Mouse (Mus musculus) neural tube, embryonic 14.5 days (tissue): ENCODE measurements around the gene Ppm1h. TPM values are rescaled to one million over a fixed set of nuclear protein-coding genes. Genes with fewer than 3 reads are reported as not detected.
A peak's percentile ranks its signal among the peaks of the same experiment; 100 is the strongest.

ENCODE experiments used
- ATAC-seq: fragments of 200-750 bp; cut with Nextera tagmentation; 2 replicates; pipeline ENCODE4 v1.8.0; 2017; ENCODE audit warnings: low read depth, mild to moderate bottlenecking, moderate TSS enrichment, moderate library complexity
- H3K27ac ChIP-seq: fragments of 300-500 bp; sonication (generic); 2 replicates; pipeline ENCODE4 v1.5.1; 2014; ENCODE audit warnings: low read depth, mild to moderate bottlenecking, control low read depth, low read length, moderate library complexity, mixed read lengths
- H3K27me3 ChIP-seq: fragments of 300-500 bp; sonication (generic); 2 replicates; pipeline ENCODE4 v1.6.1; 2014; ENCODE audit warnings: low read length; ENCODE audit not compliant: control insufficient read depth, insufficient read depth
- H3K36me3 ChIP-seq: fragments of 300-500 bp; sonication (generic); 2 replicates; pipeline ENCODE4 v1.6.1; 2014; ENCODE audit warnings: low read length, mixed read lengths; ENCODE audit not compliant: control insufficient read depth, insufficient read depth
- H3K4me1 ChIP-seq: fragments of 300-500 bp; sonication (generic); 2 replicates; pipeline ENCODE4 v1.6.1; 2014; ENCODE audit warnings: low read length; ENCODE audit not compliant: control insufficient read depth, insufficient read depth
- H3K4me2 ChIP-seq: fragments of 300-500 bp; sonication (generic); 2 replicates; pipeline ENCODE4 v1.6.1; 2014; ENCODE audit warnings: mild to moderate bottlenecking, low read depth, low read length, control low read depth
- H3K4me3 ChIP-seq: fragments of 300-500 bp; sonication (generic); 2 replicates; pipeline ENCODE4 v1.5.1; 2014; ENCODE audit warnings: low read depth, low read length, control low read depth, mixed read lengths
- H3K9ac ChIP-seq: fragments of 300-500 bp; sonication (generic); replicated peaks from 2 replicates; pipeline ENCODE4 v1.6.1; 2014; ENCODE audit warnings: low read depth, mild to moderate bottlenecking, control low read depth, low read length, mixed read lengths
- H3K9me3 ChIP-seq: fragments of 300-500 bp; sonication (generic); 2 replicates; pipeline ENCODE4 v1.6.1; 2016; ENCODE audit warnings: low read length; ENCODE audit not compliant: control insufficient read depth
- WGBS: fragments of 180-500 bp; shearing (Covaris S2); extraction: QIAGEN DNeasy Blood & Tissue Kit; methylation state at CpG from one replicate; pipeline ENCODE4 v1.1.7; 2014; 5-methylcytosine and 5-hydroxymethylcytosine counted together
- polyA plus RNA-seq: library from polyadenylated mRNA; unstranded; fragments of >200 nt; fragmentation: Nextera tagmentation; extraction: Ambion mirVana; gene quantifications from 2 replicates; pipeline ENCODE4 v1.2.1, GENCODE M21; 2014

Gene Ppm1h
- polyA plus RNA-seq, 1 experiment from 2014 or later = 41.5 TPM

DNA sequence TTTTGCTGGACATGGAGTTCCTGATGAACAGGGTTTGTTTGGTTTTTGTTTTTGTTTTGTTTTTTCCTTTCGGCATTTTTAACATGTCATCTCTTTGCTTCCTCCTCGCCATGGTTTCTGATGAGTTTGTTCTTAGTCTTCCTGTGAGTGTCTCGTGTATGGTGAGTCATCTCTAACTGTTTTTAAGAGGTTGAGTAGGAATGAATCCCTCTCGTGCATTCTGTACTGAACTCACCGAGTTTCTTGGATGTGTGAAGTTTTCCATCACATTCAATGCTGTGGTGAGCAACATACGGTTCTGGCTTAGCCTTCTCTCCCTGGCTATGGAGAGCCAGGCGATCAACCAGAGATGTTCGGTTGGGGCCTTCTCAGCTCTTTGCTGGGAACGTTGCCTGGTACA is 275.0 kb downstream of the Ppm1h start:
- Histone ChIP-seq H3K27me3 (no peaks in the 10 kb centered on the region), H3K4me2 (no peak overlapping the region), H3K4me3 (no peak overlapping the region), H3K36me3 (no peaks in the 10 kb centered on the region), H3K4me1 (no peaks in the 10 kb centered on the region), H3K9me3 (no peaks in the 10 kb centered on the region), H3K9ac (no peak overlapping the region), H3K27ac (no peak overlapping the region)
- 94% methylated on average over 9 of the region's 9 CpGs for WGBS
- ATAC-seq = no peak

DNA sequence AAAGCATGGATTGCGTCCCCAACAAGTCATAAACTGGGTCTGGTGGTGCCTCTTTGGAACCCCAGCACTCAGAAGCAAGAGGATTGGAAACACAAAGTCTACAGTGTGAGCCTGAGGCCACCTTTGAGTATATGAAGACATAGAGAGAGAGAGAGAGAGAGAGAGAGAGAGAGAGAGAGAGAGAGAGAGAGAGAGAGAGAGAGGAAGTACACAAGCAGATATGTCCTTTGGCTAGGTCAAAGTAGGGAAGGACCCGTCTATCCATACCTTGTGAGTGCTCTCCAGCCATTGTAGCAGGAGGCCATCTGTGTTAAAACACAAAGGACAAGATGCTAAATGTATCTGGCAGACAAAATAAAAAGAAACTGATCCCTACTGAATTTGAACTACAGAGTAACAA is 279.4 kb downstream of the Ppm1h start:
- H3K4me2 ChIP-seq = no peak overlapping the region
- no peaks in the 10 kb centered on the region for H3K36me3 ChIP-seq
- no peak for ATAC-seq
- no peak overlapping the region for H3K9ac ChIP-seq
- H3K4me1 ChIP-seq = no peaks in the 10 kb centered on the region
- H3K27ac ChIP-seq = no peak overlapping the region
- H3K27me3 ChIP-seq = no peaks in the 10 kb centered on the region
- 93% methylated on average over 2 of the region's 2 CpGs for WGBS
- H3K4me3 ChIP-seq = no peak overlapping the region
- no peaks in the 10 kb centered on the region for H3K9me3 ChIP-seq

DNA sequence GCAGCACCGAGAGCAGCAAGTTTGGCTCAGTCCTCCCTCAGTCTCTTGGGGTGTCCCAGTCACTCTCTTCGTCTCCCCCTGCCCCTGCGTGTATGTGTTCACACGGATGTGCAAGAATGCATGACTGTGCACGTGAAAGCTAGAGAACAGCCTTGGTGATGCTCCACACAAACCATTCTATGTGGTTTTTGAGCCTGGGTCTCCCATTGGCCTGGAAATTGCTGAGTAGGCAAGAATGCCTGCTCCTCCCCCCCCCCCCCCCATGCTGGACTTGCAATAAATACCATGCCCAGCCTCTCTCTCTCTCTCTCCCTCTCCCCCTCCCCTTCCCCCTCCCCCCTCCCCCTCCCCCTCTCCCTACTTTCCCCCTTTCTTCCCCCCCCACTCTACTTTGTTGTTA is 280.1 kb downstream of the Ppm1h start:
- Histone ChIP-seq H3K27ac (no peak overlapping the region), H3K27me3 (no peaks in the 10 kb centered on the region), H3K9me3 (no peaks in the 10 kb centered on the region), H3K9ac (no peak overlapping the region), H3K4me3 (no peak overlapping the region), H3K4me1 (peaks cover 7% of the 10 kb centered on the region), H3K4me2 (no peak overlapping the region), H3K36me3 (no peaks in the 10 kb centered on the region)
- ATAC-seq = no peak
- 89% methylated on average over 5 of the region's 5 CpGs for WGBS

DNA sequence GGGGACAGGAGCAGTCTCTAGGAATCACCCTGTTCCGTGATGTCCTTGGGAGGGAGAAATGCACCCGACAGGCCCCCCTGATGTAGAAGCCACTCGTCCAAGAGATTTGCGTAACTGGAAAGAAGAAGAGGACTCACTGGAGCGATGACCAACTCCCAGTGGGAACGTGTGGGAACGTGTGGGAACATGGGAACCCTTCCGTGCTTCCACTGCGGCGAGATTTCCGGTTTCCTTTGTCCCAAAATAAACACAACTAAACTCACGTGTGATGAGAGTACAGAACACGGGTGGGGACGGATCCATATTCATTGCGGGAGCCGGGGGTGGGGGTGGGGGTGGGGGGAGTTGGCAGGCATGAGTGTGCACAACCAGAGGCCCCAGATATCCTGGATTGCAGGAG is 281.7 kb downstream of the Ppm1h start:
- Histone ChIP-seq H3K27me3 (no peaks in the 10 kb centered on the region), H3K36me3 (no peaks in the 10 kb centered on the region), H3K27ac (no peak overlapping the region), H3K9me3 (no peaks in the 10 kb centered on the region), H3K4me3 (no peak overlapping the region), H3K9ac (no peak overlapping the region), H3K4me2 (no peak overlapping the region), H3K4me1 (peaks cover 18% of the 10 kb centered on the region)
- 88% methylated on average over 16 of the region's 16 CpGs for WGBS
- ATAC-seq = no peak

DNA sequence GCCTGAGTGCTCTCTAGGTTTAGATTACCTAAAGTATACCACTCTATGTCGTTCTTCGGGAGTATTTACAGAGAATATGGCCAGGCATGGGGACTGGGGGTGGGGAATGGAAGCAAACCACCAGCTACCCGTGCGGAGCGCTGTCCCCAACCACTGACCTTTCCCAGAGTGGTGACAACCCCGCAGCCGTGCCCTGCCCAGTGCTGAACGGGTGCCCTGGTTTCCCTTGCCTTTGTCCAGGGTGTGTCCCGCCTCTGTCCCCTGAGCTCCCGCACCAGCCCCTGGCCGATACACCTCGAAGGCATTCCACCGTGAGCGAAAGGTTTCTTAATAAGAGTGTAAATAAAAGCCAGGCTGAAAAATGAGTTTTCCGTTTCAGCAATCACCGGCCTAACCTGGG is 282.2 kb downstream of the Ppm1h start:
- Histone ChIP-seq H3K36me3 (no peaks in the 10 kb centered on the region), H3K9me3 (no peaks in the 10 kb centered on the region), H3K27me3 (no peaks in the 10 kb centered on the region), H3K4me2 (no peak overlapping the region), H3K27ac (peak overlapping the region; percentile 22; the same call in 1 of the 2 replicates), H3K4me3 (no peak overlapping the region), H3K9ac (no peak overlapping the region), H3K4me1 (peaks cover 18% of the 10 kb centered on the region)
- ATAC-seq = no peak
- WGBS = 62% methylated on average over 16 of the region's 16 CpGs

DNA sequence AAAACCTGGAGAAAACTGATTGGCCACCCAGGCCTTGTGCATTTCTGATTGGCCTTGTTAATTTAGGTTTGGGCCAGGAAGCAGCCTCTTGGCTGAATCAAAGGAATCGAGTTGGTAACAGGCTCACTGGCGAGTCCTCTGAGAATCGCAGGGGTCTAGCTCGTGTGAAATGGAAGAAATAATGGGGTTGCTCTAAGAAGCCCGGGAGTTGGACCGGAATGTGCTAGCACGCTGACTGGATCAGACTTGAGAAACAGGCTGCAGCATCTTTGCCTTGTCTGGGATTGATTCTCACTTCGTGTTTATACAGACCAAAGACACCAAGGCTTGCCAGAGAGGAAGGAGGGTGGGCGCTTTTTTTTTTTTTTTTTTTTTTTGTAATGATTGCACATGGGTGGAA is 282.9 kb downstream of the Ppm1h start:
- H3K27ac ChIP-seq = no peak overlapping the region
- ATAC-seq = no peak
- peaks cover 18% of the 10 kb centered on the region for H3K4me1 ChIP-seq
- whole genome bisulfite sequencing = 51% methylated on average over 9 of the region's 9 CpGs
- no peaks in the 10 kb centered on the region for H3K27me3 ChIP-seq
- H3K9ac ChIP-seq = no peak overlapping the region
- H3K9me3 ChIP-seq = no peaks in the 10 kb centered on the region
- no peak overlapping the region for H3K4me2 ChIP-seq
- no peaks in the 10 kb centered on the region for H3K36me3 ChIP-seq
- H3K4me3 ChIP-seq = no peak overlapping the region

DNA sequence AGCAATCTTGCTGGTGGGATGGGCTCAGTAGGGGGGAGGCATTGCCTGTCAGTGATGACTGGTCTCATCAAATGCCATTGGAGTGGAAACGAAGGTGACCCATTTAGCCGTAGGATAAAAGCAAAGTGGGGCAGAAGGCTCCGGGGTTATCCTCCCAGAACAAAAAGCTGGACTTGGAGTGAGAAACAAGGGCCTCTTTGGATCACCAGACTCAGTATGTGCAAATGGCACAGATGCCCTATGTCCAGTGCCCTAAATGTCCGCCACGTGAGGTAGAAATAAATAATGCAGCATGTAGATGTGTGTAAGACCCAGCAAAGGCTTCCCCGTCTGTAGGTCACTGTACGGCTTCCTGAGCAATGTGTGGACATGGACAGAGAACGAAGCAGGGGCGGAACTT is 284.1 kb downstream of the Ppm1h start:
- H3K36me3 ChIP-seq = no peaks in the 10 kb centered on the region
- no peaks in the 10 kb centered on the region for H3K27me3 ChIP-seq
- no peak overlapping the region for H3K4me2 ChIP-seq
- no peak overlapping the region for H3K9ac ChIP-seq
- H3K4me3 ChIP-seq = no peak overlapping the region
- H3K9me3 ChIP-seq = no peaks in the 10 kb centered on the region
- 63% methylated on average over 9 of the region's 9 CpGs for WGBS
- no peak for ATAC-seq
- peaks cover 18% of the 10 kb centered on the region for H3K4me1 ChIP-seq
- no peak overlapping the region for H3K27ac ChIP-seq

DNA sequence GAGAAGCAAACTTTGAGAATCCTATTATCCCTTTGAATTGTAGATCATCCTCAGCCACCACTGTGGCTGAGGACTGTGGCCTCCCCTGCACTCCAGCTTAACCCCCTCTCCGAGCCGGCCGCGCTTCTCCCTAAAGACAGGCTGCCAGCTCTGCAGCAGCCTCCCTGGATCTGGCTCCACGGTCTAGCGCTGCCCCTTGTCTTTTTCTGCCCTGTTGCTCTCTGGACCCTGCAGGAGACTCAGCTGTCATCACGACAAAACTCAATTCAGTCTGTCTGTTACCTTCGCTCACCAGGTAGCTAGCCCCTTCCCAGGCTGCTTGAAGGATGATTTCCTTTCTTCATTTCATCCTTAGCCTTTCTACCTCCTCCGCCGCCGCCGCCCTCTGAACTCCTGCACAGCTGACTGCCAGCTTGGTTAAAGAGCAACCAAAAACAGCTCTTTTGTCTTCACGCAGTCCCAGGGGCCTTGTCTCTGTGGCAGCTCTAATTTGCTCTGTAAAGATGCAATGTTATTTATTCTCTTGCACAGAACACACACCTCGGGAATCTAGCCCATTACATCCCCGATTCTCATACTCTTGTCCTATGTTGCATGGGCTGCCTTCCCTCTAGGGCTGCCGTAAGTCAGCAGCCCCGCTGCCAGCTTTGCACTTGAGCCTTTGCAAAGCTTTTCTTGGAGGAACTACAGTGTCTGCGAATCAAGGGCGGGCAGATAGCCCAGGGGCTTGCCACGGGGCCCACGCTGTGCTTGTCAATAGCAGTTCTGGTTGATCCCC is 285.1 kb downstream of the Ppm1h start:
- Histone ChIP-seq H3K9ac (peak overlapping the region; percentile 41; the same call in 1 of the 2 replicates), H3K4me3 (no peak overlapping the region; the same call in 1 of the 2 replicates), H3K36me3 (no peaks in the 10 kb centered on the region), H3K4me1 (peaks cover 18% of the 10 kb centered on the region), H3K9me3 (no peaks in the 10 kb centered on the region), H3K4me2 (peak overlapping the region; percentile 39), H3K27ac (peak overlapping the region; percentile 69), H3K27me3 (no peaks in the 10 kb centered on the region)
- WGBS = 1% methylated on average over 21 of the region's 21 CpGs
- ATAC-seq = peak; percentile 62

DNA sequence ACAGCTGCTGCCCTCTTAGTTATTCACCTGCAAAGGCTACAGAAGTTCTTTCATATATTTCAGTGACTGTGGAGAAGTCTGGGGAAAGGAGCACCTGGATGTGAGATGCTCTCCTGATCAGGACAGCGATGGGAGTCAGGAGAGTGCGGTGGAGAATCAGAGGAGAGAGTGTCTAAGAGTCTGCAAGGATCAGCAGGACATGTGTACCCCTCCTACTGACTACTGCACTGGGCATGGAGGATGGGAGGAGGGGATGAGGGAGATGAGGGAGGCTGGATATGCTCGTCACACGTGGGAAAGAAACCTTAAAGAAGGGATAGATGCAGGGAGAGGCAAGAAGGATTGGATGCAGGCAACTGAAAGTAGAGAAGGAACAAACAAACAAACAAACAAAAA is 285.7 kb downstream of the Ppm1h start:
- H3K27me3 ChIP-seq = no peaks in the 10 kb centered on the region
- no peaks in the 10 kb centered on the region for H3K9me3 ChIP-seq
- 26% methylated on average over 4 of the region's 4 CpGs for WGBS
- peak overlapping the region; percentile 39 for H3K4me2 ChIP-seq
- H3K36me3 ChIP-seq = no peaks in the 10 kb centered on the region
- no peak overlapping the region for H3K4me3 ChIP-seq
- no peak overlapping the region for H3K9ac ChIP-seq
- peaks cover 18% of the 10 kb centered on the region for H3K4me1 ChIP-seq
- H3K27ac ChIP-seq = peak overlapping the region; percentile 69
- peak; percentile 29; the same call in 1 of the 2 replicates for ATAC-seq
